Mouse (Mus musculus) megakaryocyte, embryonic 14.5 days (primary cell): Measurements from ENCODE around the gene Slc35f6.

Experiments used
- FLI1 ChIP-seq: IDR thresholded peaks from 2 replicates; pipeline ENCODE4 v1.6.1; 2012; ENCODE audit warnings: low read length, inconsistent platforms, mixed read lengths
- GATA1 ChIP-seq: IDR thresholded peaks from 3 replicates; pipeline ENCODE4 v1.6.1; 2012; ENCODE audit warnings: mixed read lengths, low read length, inconsistent platforms, borderline replicate concordance

GRCm38 (mm10) chr5:30655042-30655441 lies 7.3 kb downstream of the Slc35f6 start:
- TF ChIP-seq FLI1, result no peak
- no peak for TF ChIP-seq GATA1
